Mouse (Mus musculus): ENCODE measurements around the gene Prm1.
A peak's percentile ranks its signal among the peaks of the same experiment; 100 is the strongest.

Prm1 gene

GRCm38 (mm10) chr16:10781862-10782371 lies 23.7 kb downstream of the Prm1 start:
- DNase-seq: no peak

GRCm38 (mm10) chr16:10780631-10781120 lies 25.0 kb downstream of the Prm1 start:
- DNase-seq: no peak

- no peak for DNase-seq
Observed at GRCm38 (mm10) chr16:10777579-10778160, 28.0 kb downstream of the Prm1 start.

GRCm38 (mm10) chr16:10776322-10776721 lies 29.3 kb downstream of the Prm1 start:
- no peak for DNase-seq

DNA sequence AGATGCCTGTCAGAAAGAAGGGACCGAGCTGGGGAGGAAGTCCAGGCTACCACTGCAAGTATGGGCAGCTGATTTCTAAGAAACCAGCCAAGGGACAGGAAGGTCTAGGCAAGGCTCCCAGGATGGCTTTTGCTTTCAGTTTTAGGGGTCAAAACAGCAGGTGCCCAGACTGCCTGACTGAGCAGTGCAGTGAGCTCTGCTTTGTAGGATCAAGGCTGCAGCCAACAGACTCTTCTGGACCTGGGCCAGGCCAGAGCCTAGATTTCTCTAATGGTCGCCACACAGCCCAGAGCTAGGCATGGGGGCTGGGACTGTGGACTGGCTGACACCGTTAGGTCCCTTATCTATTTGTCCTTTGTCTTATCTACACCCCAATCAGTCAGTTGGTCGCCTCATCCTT lies 30.9 kb downstream of the Prm1 start:
- DNase-seq: no peak

DNA sequence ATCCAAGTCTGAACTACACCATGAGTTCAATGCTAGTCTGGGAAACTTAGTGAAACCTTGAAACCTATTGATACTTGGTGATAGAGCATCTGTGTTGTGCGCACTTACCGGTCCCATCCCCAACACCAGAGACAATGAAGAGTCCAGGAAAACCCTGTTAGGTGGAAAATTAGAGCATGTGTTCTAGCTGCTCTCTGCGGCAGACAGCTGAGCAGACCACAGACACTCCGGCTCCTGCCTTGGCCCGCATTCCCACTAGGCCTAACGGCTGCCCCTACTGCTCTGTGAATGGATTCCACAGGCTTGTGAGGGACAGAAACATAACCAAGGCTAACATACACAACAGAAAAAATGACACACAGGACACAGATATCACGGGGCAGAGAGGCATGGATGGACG lies 32.1 kb downstream of the Prm1 start:
- DNase-seq: no peak

- DNase-seq: no peak
Observed at GRCm38 (mm10) chr16:10771769-10772510, 33.7 kb downstream of the Prm1 start.

DNA sequence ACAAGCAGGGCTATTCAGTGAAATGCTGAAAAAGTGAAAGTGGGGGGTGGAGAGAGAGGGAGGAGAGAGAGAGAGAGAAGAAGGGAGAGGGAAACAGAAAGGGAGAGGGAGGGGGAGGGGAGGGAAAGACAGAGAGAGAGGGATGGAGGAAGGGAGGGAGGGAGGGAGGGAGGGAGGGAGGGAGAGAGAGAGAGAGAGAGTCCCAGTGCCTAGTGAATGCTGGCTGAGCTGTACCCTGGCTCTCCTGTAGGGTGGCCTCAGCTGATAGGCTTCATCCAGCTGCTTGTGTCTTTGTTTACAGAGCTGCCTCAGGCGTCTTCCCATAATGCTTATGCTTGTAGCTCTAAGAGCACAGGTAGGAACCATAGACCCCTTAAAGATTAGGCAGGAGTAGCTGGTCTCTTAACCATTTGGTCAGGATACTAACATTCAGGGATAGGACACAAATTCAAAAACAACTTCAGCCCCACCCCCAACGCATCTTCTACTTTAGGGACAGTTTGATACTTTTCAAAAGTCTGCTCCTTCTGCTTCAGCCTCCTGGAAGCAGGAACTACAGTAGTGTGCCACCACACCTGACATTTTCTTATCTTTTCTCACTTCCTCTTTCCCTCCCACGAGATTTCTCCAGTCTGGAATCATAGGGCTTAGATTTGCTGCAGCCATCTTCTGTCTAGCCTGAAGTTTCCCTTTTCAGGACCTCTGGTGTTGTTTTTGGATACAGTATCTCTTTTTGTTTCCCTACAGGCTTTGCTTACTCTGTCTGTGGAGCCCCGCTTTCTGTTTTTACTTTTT lies 34.9 kb downstream of the Prm1 start:
- no peak for DNase-seq

GRCm38 (mm10) chr16:10769661-10770060 lies 36.0 kb downstream of the Prm1 start:
- no peak for DNase-seq

- peak; percentile 57 to 58 for DNase-seq
Observed at GRCm38 (mm10) chr16:10768821-10769220, 36.8 kb downstream of the Prm1 start.

GRCm38 (mm10) chr16:10767158-10767557 lies 38.5 kb downstream of the Prm1 start:
- peak; percentile 55 to 74 for DNase-seq

DNA sequence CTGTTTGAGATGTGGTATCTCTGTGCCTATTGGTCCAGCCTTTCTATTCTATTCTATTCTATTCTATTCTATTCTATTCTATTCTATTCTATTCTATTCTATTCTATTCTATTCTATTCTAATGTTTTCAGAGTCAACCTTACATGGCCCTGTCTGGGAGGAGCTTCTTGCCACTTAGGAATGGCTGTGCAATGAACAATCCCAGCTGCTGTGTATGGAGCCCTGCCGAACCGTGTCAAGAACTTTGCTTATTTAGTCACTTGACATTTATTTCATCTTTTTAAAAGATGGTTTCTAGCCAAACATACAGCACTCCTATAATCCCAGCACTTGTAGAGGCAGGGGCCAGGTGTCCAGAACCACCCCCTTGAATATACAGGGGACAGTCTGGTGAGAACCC lies 41.3 kb downstream of the Prm1 start:
- DNase-seq: peak in 1 of 2 experiments; percentile 42

DNA sequence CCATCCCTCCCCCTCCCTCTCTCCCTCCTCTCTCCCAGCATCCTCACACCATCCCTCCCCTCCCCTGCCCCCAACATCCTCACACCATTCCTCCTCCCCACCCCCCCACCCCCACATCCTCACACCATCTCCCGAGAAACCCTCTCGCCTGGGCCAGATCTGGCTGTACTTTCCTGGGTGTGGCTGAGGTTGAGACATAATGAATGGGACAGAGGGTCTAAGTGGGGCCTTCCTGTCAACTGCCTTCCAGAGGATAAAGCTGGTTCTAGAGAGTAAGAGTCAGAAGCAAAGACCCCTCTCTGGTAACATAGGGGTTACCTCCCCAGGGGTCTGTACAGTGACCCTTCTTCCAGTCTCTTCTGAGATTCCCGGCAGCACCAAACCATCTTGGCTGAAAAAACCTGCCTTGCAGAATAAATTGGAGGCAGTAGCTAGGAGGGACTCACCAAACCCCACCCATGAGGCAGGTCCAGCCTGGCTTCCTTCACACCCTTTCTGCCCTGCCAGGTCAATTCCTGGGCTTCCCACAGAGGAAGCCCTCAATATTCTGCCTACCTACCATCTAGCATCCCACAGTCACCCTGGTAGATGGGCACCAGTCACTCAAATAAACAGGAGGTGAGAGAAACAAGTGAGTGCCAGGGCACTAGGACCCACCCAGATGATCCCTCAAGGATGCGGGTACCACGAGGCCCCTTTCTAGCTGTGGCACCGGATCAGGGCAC lies 41.9 kb downstream of the Prm1 start:
- DNase-seq: no peak

GRCm38 (mm10) chr16:10762569-10763180 lies 43.0 kb downstream of the Prm1 start:
- DNase-seq: no peak

GRCm38 (mm10) chr16:10761182-10761581 lies 44.5 kb downstream of the Prm1 start:
- DNase-seq: no peak

DNA sequence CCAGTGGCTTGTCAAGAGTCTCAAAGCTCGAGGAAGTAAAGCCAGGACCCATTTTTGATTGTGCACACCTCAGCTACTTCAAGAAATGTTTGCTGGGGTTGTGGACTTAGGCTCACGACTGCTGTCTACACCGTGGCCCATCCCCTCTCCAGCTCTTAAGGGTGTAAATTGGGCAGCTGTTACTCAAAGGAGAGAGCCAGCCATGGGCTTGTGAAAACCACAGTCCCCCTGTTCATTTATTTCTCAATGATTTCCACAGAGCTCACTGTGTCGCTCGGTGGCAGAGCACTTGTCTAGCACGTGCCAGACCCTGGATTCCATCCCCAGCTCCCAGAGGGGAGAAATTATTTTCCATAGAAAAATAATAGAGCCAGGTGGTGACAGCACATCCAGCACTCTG lies 49.5 kb downstream of the Prm1 start:
- no peak for DNase-seq

DNA sequence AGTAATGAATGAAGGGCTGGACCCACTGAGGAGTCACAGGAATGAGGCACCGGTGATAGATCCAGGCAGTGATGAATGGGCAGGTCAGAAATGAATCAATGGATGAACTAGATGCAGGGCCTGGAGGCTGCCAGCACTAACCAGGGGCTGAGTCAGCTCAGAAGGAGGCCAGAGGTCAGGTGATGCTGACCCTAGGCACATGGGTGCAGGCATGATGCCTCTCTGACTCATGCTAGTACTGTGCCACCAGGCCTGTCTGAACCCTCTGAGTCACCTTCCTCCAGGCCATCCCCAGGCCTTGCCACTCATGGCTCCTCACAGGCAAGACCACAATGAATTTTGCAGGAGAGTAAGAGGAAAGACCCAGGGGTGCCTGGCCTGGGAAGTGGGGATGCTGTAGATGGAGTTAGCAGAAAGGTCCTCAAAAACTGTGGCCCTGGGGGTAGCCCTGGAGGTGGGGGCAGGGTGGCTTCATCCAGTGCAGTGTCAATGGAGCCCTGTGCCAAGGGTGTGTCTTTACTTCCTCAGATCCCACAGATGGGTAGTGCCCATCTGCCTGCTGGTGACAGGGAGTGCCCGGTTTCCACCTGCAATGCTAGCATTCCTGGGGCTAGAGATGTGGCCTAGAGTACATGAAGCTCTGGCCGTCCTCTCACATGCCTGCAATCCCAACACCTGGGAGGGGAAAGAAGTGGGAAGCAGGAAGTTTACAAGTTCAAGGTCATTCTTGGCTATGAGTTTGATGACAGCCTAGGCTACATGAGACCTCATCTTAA lies 50.9 kb downstream of the Prm1 start:
- no peak for DNase-seq

- DNase-seq: no peak
Observed at GRCm38 (mm10) chr16:10749824-10750223, 55.8 kb downstream of the Prm1 start.

GRCm38 (mm10) chr16:10749226-10749625 lies 56.4 kb downstream of the Prm1 start:
- DNase-seq: no peak

Data from lung, adult 18-20 months (tissue).